Mouse (Mus musculus): ENCODE data around the gene Csnk1g1. TPM values are rescaled to one million over a fixed set of nuclear protein-coding genes. Genes with fewer than 3 reads are reported as not detected.

Csnk1g1 gene
- polyA plus RNA-seq, 1 experiment from 2014 or later: 22.3 TPM

- H3K9me3 ChIP-seq: peaks cover 6% of the 10 kb centered on the region; the same call in 1 of the 2 replicates
- H3K9ac ChIP-seq: no peak overlapping the region
- H3K4me2 ChIP-seq: no peak overlapping the region
- H3K27me3 ChIP-seq: peaks cover 32% of the 10 kb centered on the region
- no peak overlapping the region for H3K4me3 ChIP-seq
- no peak for ATAC-seq (ENCODE audit: low read depth)
- H3K4me1 ChIP-seq (replicated peaks): peaks cover 14% of the 10 kb centered on the region
- WGBS: 90% methylated on average over 7 of the region's 7 CpGs
- H3K27ac ChIP-seq (replicated peaks): no peak overlapping the region
- no peaks in the 10 kb centered on the region for H3K36me3 ChIP-seq
Observed at GRCm38 (mm10) chr9:66072754-66073153, 164.0 kb downstream of the Csnk1g1 start.

GRCm38 (mm10) chr9:66078072-66078471, 169.3 kb downstream of the Csnk1g1 start:
- WGBS: 78% methylated on average over 3 of the region's 3 CpGs
- Histone ChIP-seq H3K36me3 (no peaks in the 10 kb centered on the region), H3K4me1 (replicated peaks) (peaks cover 7% of the 10 kb centered on the region; the same call in 1 of the 2 replicates), H3K9me3 (peaks cover 6% of the 10 kb centered on the region; the same call in 1 of the 2 replicates), H3K4me2 (peak overlapping the region; percentile 31), H3K27ac (replicated peaks) (no peak overlapping the region), H3K27me3 (no peaks in the 10 kb centered on the region), H3K4me3 (no peak overlapping the region), H3K9ac (peak overlapping the region; percentile 35; the same call in 1 of the 2 replicates)
- ATAC-seq (ENCODE audit: low read depth): no peak

GRCm38 (mm10) chr9:66078493-66078892, 169.8 kb downstream of the Csnk1g1 start:
- Histone ChIP-seq H3K4me3 (no peak overlapping the region), H3K4me2 (peak overlapping the region; percentile 31), H3K27ac (replicated peaks) (no peak overlapping the region), H3K9me3 (peaks cover 6% of the 10 kb centered on the region; the same call in 1 of the 2 replicates), H3K4me1 (replicated peaks) (peaks cover 7% of the 10 kb centered on the region; the same call in 1 of the 2 replicates), H3K27me3 (no peaks in the 10 kb centered on the region), H3K36me3 (no peaks in the 10 kb centered on the region), H3K9ac (peak overlapping the region; percentile 35; the same call in 1 of the 2 replicates)
- WGBS: 14% methylated on average over 14 of the region's 14 CpGs
- ATAC-seq (ENCODE audit: low read depth): no peak; the same call in 1 of the 2 replicates

- Histone ChIP-seq H3K4me2 (no peak overlapping the region), H3K27ac (replicated peaks) (no peak overlapping the region), H3K9me3 (no peaks in the 10 kb centered on the region), H3K36me3 (peaks cover under 1% of the 10 kb centered on the region; the same call in 1 of the 2 replicates), H3K9ac (no peak overlapping the region), H3K27me3 (no peaks in the 10 kb centered on the region), H3K4me1 (replicated peaks) (peaks cover 7% of the 10 kb centered on the region; the same call in 1 of the 2 replicates), H3K4me3 (no peak overlapping the region)
- no peak for ATAC-seq (ENCODE audit: low read depth)
- WGBS: 63% methylated on average over 3 of the region's 3 CpGs
Observed at GRCm38 (mm10) chr9:66080804-66081459, 172.2 kb downstream of the Csnk1g1 start.

GRCm38 (mm10) chr9:66081999-66082398, 173.3 kb downstream of the Csnk1g1 start:
- H3K36me3 ChIP-seq: peaks cover 12% of the 10 kb centered on the region
- no peak for ATAC-seq (ENCODE audit: low read depth)
- H3K9ac ChIP-seq: no peak overlapping the region
- H3K27ac ChIP-seq (replicated peaks): no peak overlapping the region
- no peak overlapping the region for H3K4me2 ChIP-seq
- no peak overlapping the region for H3K4me3 ChIP-seq
- no peaks in the 10 kb centered on the region for H3K9me3 ChIP-seq
- peaks cover 7% of the 10 kb centered on the region; the same call in 1 of the 2 replicates for H3K4me1 ChIP-seq (replicated peaks)
- H3K27me3 ChIP-seq: no peaks in the 10 kb centered on the region
- 86% methylated on average over 4 of the region's 4 CpGs for WGBS

- WGBS: 91% methylated on average over 3 of the region's 3 CpGs
- no peaks in the 10 kb centered on the region for H3K27me3 ChIP-seq
Observed at GRCm38 (mm10) chr9:66084171-66084570, 175.4 kb downstream of the Csnk1g1 start.

GRCm38 (mm10) chr9:66087062-66087461, 178.3 kb downstream of the Csnk1g1 start:
- Histone ChIP-seq H3K27ac (replicated peaks) (no peak overlapping the region), H3K9me3 (no peaks in the 10 kb centered on the region), H3K4me2 (no peak overlapping the region), H3K36me3 (peaks cover 61% of the 10 kb centered on the region), H3K27me3 (no peaks in the 10 kb centered on the region), H3K4me3 (no peak overlapping the region), H3K4me1 (replicated peaks) (0 out of 2 replicates have a peak, but pooled peaks cover under 1% of the 10 kb centered on the region), H3K9ac (no peak overlapping the region)
- 95% methylated on average over 7 of the region's 7 CpGs for WGBS
- ATAC-seq (ENCODE audit: low read depth): no peak

More at GRCm38 (mm10) chr9:66084171-66084570, 175.4 kb downstream of the Csnk1g1 start:
- Histone ChIP-seq H3K4me1 (replicated peaks) (no peaks in the 10 kb centered on the region), H3K9ac (no peak overlapping the region), H3K9me3 (no peaks in the 10 kb centered on the region), H3K4me2 (no peak overlapping the region), H3K36me3 (peaks cover 32% of the 10 kb centered on the region), H3K4me3 (no peak overlapping the region), H3K27ac (replicated peaks) (no peak overlapping the region)
- ATAC-seq (ENCODE audit: low read depth): no peak

DNA sequence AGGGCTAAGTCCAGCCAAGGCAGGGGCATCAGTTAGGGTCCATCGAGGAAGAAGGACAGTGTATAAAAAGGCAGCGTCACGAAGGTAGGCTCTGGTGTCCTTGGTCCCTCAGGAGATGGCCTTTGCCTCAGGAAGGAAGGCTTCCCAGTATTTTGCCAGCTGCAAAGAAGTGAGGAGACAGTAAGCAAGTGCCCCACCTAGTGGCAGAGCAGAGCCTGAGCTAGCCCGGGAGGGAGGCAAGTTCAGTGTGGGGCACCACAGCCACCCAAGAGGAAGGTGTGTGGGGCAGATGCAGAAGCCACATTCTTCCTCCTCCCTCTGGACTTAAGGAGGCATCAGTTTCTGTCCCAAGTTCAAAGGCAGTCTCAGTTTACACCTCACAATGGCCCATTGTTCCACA, 179.7 kb downstream of the Csnk1g1 start:
- Histone ChIP-seq H3K4me3 (no peak overlapping the region), H3K9ac (no peak overlapping the region), H3K27ac (replicated peaks) (no peak overlapping the region), H3K27me3 (no peaks in the 10 kb centered on the region), H3K36me3 (peaks cover 75% of the 10 kb centered on the region), H3K9me3 (no peaks in the 10 kb centered on the region), H3K4me1 (replicated peaks) (peaks cover 8% of the 10 kb centered on the region; the same call in 1 of the 2 replicates), H3K4me2 (no peak overlapping the region)
- no peak for ATAC-seq (ENCODE audit: low read depth)
- WGBS: 52% methylated on average over 4 of the region's 4 CpGs

DNA sequence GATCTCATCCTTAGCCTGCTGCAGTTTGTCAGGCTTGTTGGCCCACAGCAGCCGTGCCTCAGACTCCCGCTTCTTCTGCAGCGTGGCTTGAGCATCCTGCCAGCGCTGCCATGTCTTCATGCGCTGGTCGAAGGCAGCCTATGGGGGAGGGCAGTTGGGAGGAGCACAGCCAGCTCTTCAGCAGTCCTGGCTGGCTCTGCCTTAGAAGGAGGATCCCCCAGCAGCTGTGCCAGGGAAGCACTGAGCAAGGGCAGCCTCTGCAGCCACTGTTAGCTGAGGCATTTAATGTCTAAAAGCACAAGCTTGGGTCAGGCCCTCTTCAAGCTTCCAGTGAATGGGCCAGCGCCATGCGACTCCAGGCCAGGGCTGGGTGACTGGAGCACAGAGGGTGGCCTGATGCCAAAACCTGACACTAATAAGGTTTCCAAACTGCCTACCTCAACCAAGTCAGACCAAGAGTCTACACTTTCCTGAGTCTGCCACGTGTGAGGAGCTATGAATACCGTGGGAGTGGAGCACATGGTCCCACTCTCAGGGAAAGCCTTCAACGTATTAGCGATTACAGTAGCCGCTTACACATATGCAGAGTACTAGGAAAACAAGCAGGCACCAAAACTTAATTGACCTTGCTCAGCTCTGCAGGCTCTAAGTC, 182.0 kb downstream of the Csnk1g1 start:
- no peaks in the 10 kb centered on the region for H3K27me3 ChIP-seq
- H3K36me3 ChIP-seq: peaks cover 98% of the 10 kb centered on the region
- no peak overlapping the region for H3K4me3 ChIP-seq
- no peak overlapping the region for H3K4me2 ChIP-seq
- H3K4me1 ChIP-seq (replicated peaks): peaks cover 8% of the 10 kb centered on the region; the same call in 1 of the 2 replicates
- H3K9me3 ChIP-seq: no peaks in the 10 kb centered on the region
- 90% methylated on average over 13 of the region's 13 CpGs for WGBS
- H3K9ac ChIP-seq: no peak overlapping the region
- H3K27ac ChIP-seq (replicated peaks): no peak overlapping the region
- ATAC-seq (ENCODE audit: low read depth): no peak

GRCm38 (mm10) chr9:66091327-66092231, 182.9 kb downstream of the Csnk1g1 start:
- Histone ChIP-seq H3K27ac (replicated peaks) (peak overlapping the region; percentile 46), H3K4me2 (no peak overlapping the region), H3K4me1 (replicated peaks) (peaks cover 8% of the 10 kb centered on the region; the same call in 1 of the 2 replicates), H3K27me3 (no peaks in the 10 kb centered on the region), H3K9ac (no peak overlapping the region), H3K9me3 (no peaks in the 10 kb centered on the region), H3K36me3 (peaks cover 99% of the 10 kb centered on the region), H3K4me3 (no peak overlapping the region)
- ATAC-seq (ENCODE audit: low read depth): no peak
- WGBS: 85% methylated on average over 6 of the region's 6 CpGs

DNA sequence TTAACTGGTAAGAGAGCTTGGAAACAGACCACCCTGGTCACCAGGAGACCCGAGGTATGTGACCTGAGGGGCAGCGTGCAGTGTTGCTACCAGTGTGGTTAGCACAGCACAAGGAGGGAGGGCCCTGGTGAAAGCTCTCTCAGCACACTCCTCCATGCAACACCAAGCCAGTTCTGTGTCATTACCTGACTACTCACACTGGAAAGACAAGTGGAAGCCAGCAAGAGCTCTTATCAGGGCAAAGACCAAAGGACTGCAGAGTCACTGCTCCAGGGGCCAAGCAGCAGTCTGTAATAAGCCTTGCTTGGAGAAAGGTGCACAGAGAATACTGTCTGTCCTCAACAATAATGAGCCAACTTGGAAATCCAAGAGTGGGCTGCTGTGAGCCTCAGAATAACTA, 183.9 kb downstream of the Csnk1g1 start:
- Histone ChIP-seq H3K9me3 (no peaks in the 10 kb centered on the region), H3K4me2 (no peak overlapping the region), H3K9ac (no peak overlapping the region), H3K4me3 (no peak overlapping the region), H3K36me3 (peaks cover 99% of the 10 kb centered on the region), H3K27me3 (no peaks in the 10 kb centered on the region), H3K4me1 (replicated peaks) (peaks cover 8% of the 10 kb centered on the region; the same call in 1 of the 2 replicates), H3K27ac (replicated peaks) (0 out of 2 replicates have a peak overlapping the region, but pooled peaks have one; percentile 46)
- no peak for ATAC-seq (ENCODE audit: low read depth)
- 86% methylated on average over 2 of the region's 2 CpGs for WGBS

All from neural tube, embryonic 13.5 days (tissue).